Mouse (Mus musculus) hindbrain, embryonic 13.5 days (tissue): ENCODE measurements around the gene Disc1. TPM values are rescaled to one million over a fixed set of nuclear protein-coding genes. Genes with fewer than 3 reads are reported as not detected.

Experiments used
- ATAC-seq: fragments of 200-750 bp; cut with Nextera tagmentation; 2 replicates; pipeline ENCODE4 v1.8.0; 2017; ENCODE audit warnings: moderate TSS enrichment; ENCODE audit not compliant: low FRiP score
- H3K27ac ChIP-seq: fragments of 300-500 bp; sonication (generic); 2 replicates; pipeline ENCODE4 v1.5.1; 2015; ENCODE audit warnings: inconsistent platforms, mild to moderate bottlenecking, moderate library complexity
- H3K27me3 ChIP-seq: fragments of 300-500 bp; sonication (generic); 2 replicates; pipeline ENCODE4 v1.6.1; 2015; ENCODE audit warnings: mild to moderate bottlenecking, inconsistent platforms
- H3K36me3 ChIP-seq: fragments of 300-500 bp; sonication (generic); 2 replicates; pipeline ENCODE4 v1.6.1; 2015; ENCODE audit warnings: mild to moderate bottlenecking, inconsistent platforms
- H3K4me1 ChIP-seq: fragments of 300-500 bp; sonication (generic); replicated peaks from 2 replicates; pipeline ENCODE4 v1.6.1; 2015; ENCODE audit warnings: inconsistent platforms
- H3K4me2 ChIP-seq: fragments of 300-500 bp; sonication (generic); 2 replicates; pipeline ENCODE4 v1.6.1; 2015; ENCODE audit warnings: inconsistent platforms, mild to moderate bottlenecking, moderate library complexity
- H3K4me3 ChIP-seq: fragments of 300-500 bp; sonication (generic); 2 replicates; pipeline ENCODE4 v1.5.1; 2015; ENCODE audit warnings: mild to moderate bottlenecking, inconsistent platforms
- H3K9ac ChIP-seq: fragments of 300-500 bp; sonication (generic); 2 replicates; pipeline ENCODE4 v1.6.1; 2015; ENCODE audit warnings: mild to moderate bottlenecking, inconsistent platforms
- H3K9me3 ChIP-seq: fragments of 300-500 bp; sonication (generic); 2 replicates; pipeline ENCODE4 v1.6.1; 2016; ENCODE audit warnings: inconsistent platforms
- WGBS: fragments of 180-500 bp; shearing (Covaris S2); methylation state at CpG from one replicate; pipeline ENCODE4 v1.1.7; 2015; 5-methylcytosine and 5-hydroxymethylcytosine counted together
- polyA plus RNA-seq: library from polyadenylated mRNA; unstranded; fragments of >200 nt; fragmentation: Nextera tagmentation; extraction: Ambion mirVana; gene quantifications from 2 replicates; pipeline ENCODE4 v1.2.1, GENCODE M21; 2015

Disc1 gene
- polyA plus RNA-seq, 1 experiment from 2014 or later, result 1.3 TPM

DNA sequence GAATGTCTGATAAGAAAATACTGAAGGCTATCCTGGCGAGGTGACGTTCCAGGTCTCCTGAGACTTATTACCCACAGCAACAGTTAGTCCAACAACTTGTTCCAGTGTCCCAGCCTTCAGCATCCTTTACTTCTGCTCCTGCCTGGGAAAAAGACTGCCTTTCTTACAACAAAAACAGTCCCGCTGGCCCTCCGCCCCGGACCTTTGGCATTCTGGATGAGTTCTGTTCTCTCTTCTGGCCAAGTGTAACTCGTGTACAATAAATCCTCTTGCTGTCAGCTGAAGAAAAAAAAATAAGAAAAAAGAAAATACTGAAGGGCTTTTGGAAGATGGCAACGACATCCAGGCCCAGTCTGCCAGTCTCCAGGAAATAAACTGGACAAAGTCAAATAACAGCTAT lies 120.2 kb downstream of the Disc1 start:
- 85% methylated on average over 7 of the region's 7 CpGs for WGBS
- Histone ChIP-seq H3K9ac (no peak overlapping the region), H3K27me3 (peaks cover 3% of the 10 kb centered on the region; the same call in 1 of the 2 replicates), H3K27ac (no peak overlapping the region), H3K36me3 (no peaks in the 10 kb centered on the region), H3K4me3 (no peak overlapping the region), H3K9me3 (no peaks in the 10 kb centered on the region), H3K4me1 (peaks cover 22% of the 10 kb centered on the region), H3K4me2 (no peak overlapping the region)
- ATAC-seq, result no peak

GRCm38 (mm10) chr8:125174851-125175250 lies 120.9 kb downstream of the Disc1 start:
- Histone ChIP-seq H3K9me3 (no peaks in the 10 kb centered on the region), H3K27ac (no peak overlapping the region), H3K4me1 (peaks cover 18% of the 10 kb centered on the region), H3K4me3 (no peak overlapping the region), H3K4me2 (no peak overlapping the region), H3K36me3 (no peaks in the 10 kb centered on the region), H3K9ac (no peak overlapping the region), H3K27me3 (peaks cover 3% of the 10 kb centered on the region; the same call in 1 of the 2 replicates)
- no peak for ATAC-seq
- 69% methylated on average over 4 of the region's 4 CpGs for WGBS

DNA sequence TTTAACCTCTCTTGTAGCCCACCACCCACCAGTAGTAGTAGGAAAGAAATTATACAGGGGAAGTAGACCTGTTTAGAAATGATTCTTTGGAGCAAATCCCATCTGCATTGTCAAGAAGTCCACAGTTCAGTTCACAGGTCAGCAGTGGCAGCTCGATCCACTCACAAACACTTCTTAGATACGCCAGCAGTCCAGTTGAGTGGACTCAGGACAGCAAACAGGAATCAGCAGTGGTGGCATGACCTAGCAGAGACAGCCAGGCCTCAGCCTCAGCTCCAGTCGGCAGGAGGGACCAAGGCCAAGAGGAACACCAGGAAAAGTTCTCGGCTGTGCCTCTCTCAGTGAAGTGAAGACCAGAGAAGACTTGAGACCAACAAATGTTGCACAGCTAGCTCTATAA lies 121.7 kb downstream of the Disc1 start:
- Histone ChIP-seq H3K36me3 (no peaks in the 10 kb centered on the region), H3K4me2 (no peak overlapping the region), H3K9me3 (no peaks in the 10 kb centered on the region), H3K27me3 (peaks cover 3% of the 10 kb centered on the region; the same call in 1 of the 2 replicates), H3K4me1 (peaks cover 14% of the 10 kb centered on the region; the same call in 1 of the 2 replicates), H3K4me3 (no peak overlapping the region), H3K27ac (no peak overlapping the region), H3K9ac (no peak overlapping the region)
- 99% methylated on average over 4 of the region's 4 CpGs for WGBS
- ATAC-seq, result no peak

DNA sequence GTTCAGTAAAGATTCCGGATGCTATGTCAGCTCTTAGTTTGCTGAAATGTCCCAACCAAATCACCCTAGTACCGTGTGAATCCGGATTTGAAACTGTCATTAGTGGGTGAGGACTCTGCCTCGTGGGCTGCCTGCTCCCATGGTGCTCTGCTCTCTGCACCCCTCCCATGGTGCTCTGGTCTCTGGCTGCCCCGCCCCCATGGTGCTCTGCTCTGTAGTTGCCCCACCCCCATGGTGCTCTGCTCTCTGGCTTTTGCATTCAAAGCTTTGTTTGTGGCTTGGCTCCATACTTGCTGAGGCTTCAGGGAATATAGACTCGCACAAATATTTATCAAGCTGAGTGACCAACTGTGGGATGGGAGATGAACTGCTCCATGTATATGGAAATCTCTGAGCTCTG lies 123.1 kb downstream of the Disc1 start:
- ATAC-seq, result no peak

GRCm38 (mm10) chr8:125177958-125178357 lies 124.0 kb downstream of the Disc1 start:
- no peak for ATAC-seq
- Histone ChIP-seq H3K4me1 (peaks cover 12% of the 10 kb centered on the region; the same call in 1 of the 2 replicates), H3K4me2 (no peak overlapping the region), H3K4me3 (no peak overlapping the region), H3K36me3 (no peaks in the 10 kb centered on the region), H3K27ac (no peak overlapping the region), H3K9me3 (no peaks in the 10 kb centered on the region), H3K27me3 (peaks cover 13% of the 10 kb centered on the region), H3K9ac (no peak overlapping the region)
- WGBS, result 81% methylated on average over 8 of the region's 8 CpGs

More for the DNA sequence above, 123.1 kb downstream of the Disc1 start:
- H3K4me1 ChIP-seq, result peaks cover 14% of the 10 kb centered on the region; the same call in 1 of the 2 replicates
- 85% methylated on average over 6 of the region's 6 CpGs for WGBS
- H3K4me3 ChIP-seq, result no peak overlapping the region
- no peaks in the 10 kb centered on the region for H3K9me3 ChIP-seq
- H3K27me3 ChIP-seq, result peaks cover 6% of the 10 kb centered on the region; the same call in 1 of the 2 replicates
- H3K36me3 ChIP-seq, result no peaks in the 10 kb centered on the region
- no peak overlapping the region for H3K4me2 ChIP-seq
- H3K27ac ChIP-seq, result no peak overlapping the region
- H3K9ac ChIP-seq, result no peak overlapping the region

DNA sequence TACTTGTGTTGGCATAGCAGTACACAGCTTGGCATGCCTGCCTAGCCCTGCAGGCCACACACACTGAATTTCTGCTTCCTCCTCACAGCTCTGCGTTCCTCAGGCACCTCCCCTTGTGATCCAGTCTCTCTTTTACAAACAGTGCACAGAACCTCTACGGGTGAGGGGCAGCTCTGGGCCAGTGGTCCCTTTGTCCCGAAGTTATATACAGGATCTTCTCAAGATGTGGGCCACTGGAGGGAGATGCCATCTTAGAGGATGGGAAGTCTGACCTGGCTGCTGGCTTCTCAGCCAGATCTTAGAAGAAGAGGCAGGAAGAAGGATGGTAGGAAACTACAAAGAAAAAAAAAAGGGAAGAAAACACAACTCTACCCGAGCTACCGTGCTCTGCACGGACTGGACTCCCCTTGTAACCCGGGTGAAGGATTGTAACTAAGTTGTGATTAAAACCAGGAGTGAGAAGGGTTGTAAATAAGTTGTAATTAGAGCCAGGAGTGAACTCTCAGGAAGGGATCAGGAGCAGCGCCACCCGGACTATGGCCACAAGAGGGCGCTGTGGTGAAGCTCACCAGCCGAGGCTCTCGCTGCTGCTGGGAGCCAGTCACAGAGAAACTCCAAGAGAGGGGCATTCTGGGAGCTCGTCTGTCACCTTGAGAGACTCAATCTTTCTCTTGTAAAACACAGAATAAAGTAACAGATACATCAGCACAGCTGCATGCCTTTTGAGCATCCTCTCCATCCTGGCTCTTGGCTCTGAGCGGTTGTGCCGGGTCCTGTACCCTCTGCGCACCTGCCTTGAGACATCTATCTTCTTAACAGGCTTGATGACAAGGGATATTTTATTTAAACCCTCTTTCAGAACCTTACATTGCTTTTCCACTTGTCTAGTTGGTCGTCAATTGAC lies 129.8 kb downstream of the Disc1 start:
- whole genome bisulfite sequencing, result 23% methylated on average over 17 of the region's 17 CpGs
- no peaks in the 10 kb centered on the region for H3K36me3 ChIP-seq
- peak; percentile 63; the same call in 1 of the 2 replicates for ATAC-seq
- no peak overlapping the region for H3K9ac ChIP-seq
- peak overlapping the region; percentile 45; the same call in 1 of the 2 replicates for H3K27ac ChIP-seq
- H3K9me3 ChIP-seq, result no peaks in the 10 kb centered on the region
- H3K4me3 ChIP-seq, result no peak overlapping the region
- H3K4me1 ChIP-seq, result peaks cover 19% of the 10 kb centered on the region
- no peak overlapping the region for H3K4me2 ChIP-seq
- peaks cover 28% of the 10 kb centered on the region for H3K27me3 ChIP-seq

- no peak overlapping the region for H3K4me2 ChIP-seq
- H3K27me3 ChIP-seq, result peaks cover 31% of the 10 kb centered on the region
- H3K36me3 ChIP-seq, result no peaks in the 10 kb centered on the region
- WGBS, result 57% methylated on average over 9 of the region's 9 CpGs
- ATAC-seq, result 0 out of 2 replicates have a peak, but pooled peaks have one; percentile 55
- peak overlapping the region; percentile 45 for H3K27ac ChIP-seq
- H3K9ac ChIP-seq, result no peak overlapping the region
- no peaks in the 10 kb centered on the region for H3K9me3 ChIP-seq
- H3K4me1 ChIP-seq, result peaks cover 19% of the 10 kb centered on the region
- H3K4me3 ChIP-seq, result no peak overlapping the region
These were observed 130.4 kb downstream of the Disc1 start for GRCm38 (mm10) chr8:125184452-125184817.

DNA sequence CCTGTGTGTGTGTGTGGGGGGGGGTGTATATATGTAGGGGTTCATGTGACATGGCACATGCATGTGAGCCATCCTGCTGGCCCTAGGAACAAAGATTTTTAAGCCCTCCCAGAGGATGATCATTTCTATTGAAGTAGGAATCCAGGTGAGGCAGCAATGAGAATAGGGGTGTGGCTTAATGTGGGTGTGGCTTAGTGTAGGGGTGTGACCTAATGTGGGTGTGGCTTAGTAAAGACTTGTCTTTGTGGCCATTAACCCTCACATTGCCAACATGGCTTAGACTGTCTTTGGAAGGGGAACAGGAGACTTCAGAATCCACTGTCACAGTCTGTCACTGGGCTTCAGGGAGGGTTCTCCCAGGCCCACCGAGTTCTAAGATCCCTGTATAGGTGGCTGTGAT lies 130.9 kb downstream of the Disc1 start:
- Histone ChIP-seq H3K9me3 (no peaks in the 10 kb centered on the region), H3K36me3 (no peaks in the 10 kb centered on the region), H3K4me2 (no peak overlapping the region), H3K27ac (peak overlapping the region; percentile 45; the same call in 1 of the 2 replicates), H3K27me3 (peaks cover 31% of the 10 kb centered on the region), H3K4me3 (no peak overlapping the region), H3K9ac (no peak overlapping the region), H3K4me1 (peaks cover 19% of the 10 kb centered on the region)
- no peak for ATAC-seq
- WGBS, result 83% methylated on average over 1 of the region's 1 CpGs

DNA sequence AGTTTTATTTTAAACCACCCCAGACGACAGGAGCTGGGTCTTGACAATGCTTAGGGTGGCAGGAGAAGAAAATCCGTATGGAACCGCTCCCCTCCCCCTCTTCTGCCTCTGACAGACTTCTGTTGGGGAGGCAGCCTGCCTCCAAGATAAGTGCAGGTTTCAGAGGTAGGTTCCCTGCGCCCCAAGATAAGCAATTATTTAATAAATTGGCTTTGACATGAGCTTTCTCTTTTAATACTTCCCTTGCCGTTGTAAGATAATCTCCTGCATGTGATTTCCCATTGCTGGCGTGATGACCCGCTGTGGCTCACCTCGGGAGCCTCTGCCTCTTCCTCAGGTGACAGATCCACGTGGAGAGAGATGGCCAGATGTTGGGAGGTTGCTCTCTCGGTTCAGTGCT lies 133.0 kb downstream of the Disc1 start:
- Histone ChIP-seq H3K9ac (no peak overlapping the region), H3K27me3 (peaks cover 33% of the 10 kb centered on the region), H3K9me3 (no peaks in the 10 kb centered on the region), H3K36me3 (no peaks in the 10 kb centered on the region), H3K4me2 (no peak overlapping the region), H3K27ac (no peak overlapping the region), H3K4me1 (peaks cover 19% of the 10 kb centered on the region), H3K4me3 (no peak overlapping the region)
- ATAC-seq, result no peak
- WGBS, result 38% methylated on average over 10 of the region's 10 CpGs

GRCm38 (mm10) chr8:125193701-125194100 lies 139.7 kb downstream of the Disc1 start:
- H3K4me1 ChIP-seq, result peaks cover 24% of the 10 kb centered on the region
- no peak overlapping the region for H3K27ac ChIP-seq
- no peak overlapping the region for H3K9ac ChIP-seq
- H3K4me2 ChIP-seq, result no peak overlapping the region
- H3K36me3 ChIP-seq, result no peaks in the 10 kb centered on the region
- WGBS, result 90% methylated on average over 5 of the region's 5 CpGs
- no peaks in the 10 kb centered on the region for H3K9me3 ChIP-seq
- ATAC-seq, result no peak
- H3K4me3 ChIP-seq, result no peak overlapping the region
- H3K27me3 ChIP-seq, result peaks cover 18% of the 10 kb centered on the region

DNA sequence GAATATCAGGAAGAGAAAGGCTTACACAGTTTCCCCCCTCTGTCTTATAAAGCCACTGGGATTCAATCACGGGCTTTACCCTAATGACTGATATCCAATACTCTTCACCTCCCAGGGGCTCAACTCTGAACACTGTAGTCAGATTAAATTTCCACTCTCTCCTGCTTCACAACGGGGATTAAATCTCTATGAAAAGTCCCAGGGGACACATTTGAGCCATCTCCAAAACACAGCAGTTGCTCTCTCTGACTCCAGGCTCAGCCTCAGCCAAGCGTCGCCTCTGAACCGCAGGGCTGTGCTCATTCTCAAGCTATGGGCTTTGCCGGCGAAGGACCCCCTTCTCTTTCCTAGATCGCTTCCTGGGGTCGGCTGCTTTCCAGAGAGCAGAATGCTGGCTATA lies 141.1 kb downstream of the Disc1 start:
- Histone ChIP-seq H3K4me1 (peaks cover 29% of the 10 kb centered on the region), H3K4me3 (no peak overlapping the region), H3K36me3 (no peaks in the 10 kb centered on the region), H3K27me3 (peaks cover 20% of the 10 kb centered on the region), H3K4me2 (no peak overlapping the region), H3K9ac (no peak overlapping the region), H3K9me3 (no peaks in the 10 kb centered on the region), H3K27ac (0 out of 2 replicates have a peak overlapping the region, but pooled peaks have one; percentile 31)
- 0 out of 2 replicates have a peak, but pooled peaks have one; percentile 43 for ATAC-seq
- 52% methylated on average over 9 of the region's 9 CpGs for WGBS

- ATAC-seq, result no peak
- Histone ChIP-seq H3K4me2 (no peak overlapping the region), H3K27me3 (peaks cover 14% of the 10 kb centered on the region), H3K9ac (no peak overlapping the region), H3K27ac (no peak overlapping the region), H3K36me3 (no peaks in the 10 kb centered on the region), H3K9me3 (no peaks in the 10 kb centered on the region), H3K4me3 (no peak overlapping the region), H3K4me1 (peaks cover 37% of the 10 kb centered on the region)
- 75% methylated on average over 14 of the region's 14 CpGs for WGBS
These were observed 142.6 kb downstream of the Disc1 start for GRCm38 (mm10) chr8:125196573-125197094.
